Mouse (Mus musculus): Measurements from ENCODE around the gene Wdr20rt. TPM values are rescaled to one million over a fixed set of nuclear protein-coding genes. Genes with fewer than 3 reads are reported as not detected.
"Not testable (repeated sequence)": the region's sequence is repeated elsewhere in the genome, so short reads cannot be mapped to it uniquely, and the experiment has no call there.

The Wdr20rt gene
- not detected in 2 replicates for total RNA-seq (2015)
- not detected in 2 replicates for total RNA-seq (2017)

DNA sequence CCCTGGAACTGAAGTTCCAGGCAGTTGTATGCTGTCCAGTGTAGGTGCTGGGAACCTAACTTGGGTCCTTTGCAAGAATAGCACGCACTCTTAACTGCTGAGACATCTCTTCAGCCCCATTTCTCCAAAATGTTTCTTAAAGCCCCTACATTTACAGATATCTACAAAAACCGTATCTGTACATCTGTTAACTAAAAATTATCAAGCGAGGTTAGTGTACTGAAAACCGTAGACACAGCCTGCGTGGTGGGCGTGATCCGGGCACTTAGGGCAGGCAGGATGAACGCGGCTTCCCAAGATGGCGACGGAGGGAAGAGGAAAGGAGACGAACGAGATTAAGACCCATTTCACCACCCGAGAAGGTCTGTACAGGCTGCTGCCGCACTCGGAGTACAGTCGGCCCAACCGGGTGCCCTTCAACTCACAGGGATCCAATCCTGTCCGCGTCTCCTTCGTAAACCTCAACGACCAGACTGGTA is at the start of gene Wdr20rt:
TSS of gene Wdr20rt (plus strand) at position 51 of the 479 bp plus-strand sequence.
- no peak for ATAC-seq (ENCODE audit: poor library complexity, severe bottlenecking)

DNA sequence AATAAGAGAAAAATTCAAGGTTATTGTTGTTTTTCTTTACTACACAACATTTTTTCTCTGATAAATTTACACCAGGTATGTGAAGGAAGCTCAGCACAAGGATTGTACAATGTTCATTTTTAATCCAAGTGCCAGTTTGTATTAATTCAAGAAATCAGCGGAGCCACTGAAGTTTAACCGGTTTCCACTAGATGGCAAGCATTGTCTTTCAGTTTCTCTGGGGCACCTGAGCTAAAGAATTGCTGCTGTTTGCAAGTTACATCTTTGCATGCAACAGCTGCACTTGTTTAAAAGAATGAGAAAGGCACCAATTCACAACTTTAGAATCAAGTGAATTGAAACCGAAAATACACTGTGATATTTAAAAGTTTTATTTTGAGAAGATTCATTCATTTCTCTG is 38.0 kb upstream of the Wdr20rt start:
- no peak for ATAC-seq (ENCODE audit: poor library complexity, severe bottlenecking)

DNA sequence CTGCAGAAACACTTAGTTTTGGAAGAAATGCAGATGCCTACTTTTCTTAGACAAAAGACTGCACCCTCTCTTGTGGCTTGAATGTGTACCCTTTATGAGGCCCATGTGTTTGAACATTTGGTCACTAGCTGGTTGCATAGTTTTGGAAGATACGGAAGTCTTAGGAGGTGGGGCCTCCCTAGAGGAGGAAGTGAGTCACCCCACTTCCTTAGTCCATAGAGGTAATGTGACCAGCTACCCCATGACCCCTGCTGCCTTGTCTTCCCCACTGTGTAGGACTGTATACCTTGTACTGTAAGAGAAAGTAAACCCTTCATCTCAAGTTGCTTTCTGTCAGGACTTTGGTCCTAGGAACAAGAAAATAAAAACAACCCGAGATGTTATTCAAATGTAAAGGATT is 36.1 kb upstream of the Wdr20rt start:
- ATAC-seq (ENCODE audit: poor library complexity, severe bottlenecking): peak; percentile 57

DNA sequence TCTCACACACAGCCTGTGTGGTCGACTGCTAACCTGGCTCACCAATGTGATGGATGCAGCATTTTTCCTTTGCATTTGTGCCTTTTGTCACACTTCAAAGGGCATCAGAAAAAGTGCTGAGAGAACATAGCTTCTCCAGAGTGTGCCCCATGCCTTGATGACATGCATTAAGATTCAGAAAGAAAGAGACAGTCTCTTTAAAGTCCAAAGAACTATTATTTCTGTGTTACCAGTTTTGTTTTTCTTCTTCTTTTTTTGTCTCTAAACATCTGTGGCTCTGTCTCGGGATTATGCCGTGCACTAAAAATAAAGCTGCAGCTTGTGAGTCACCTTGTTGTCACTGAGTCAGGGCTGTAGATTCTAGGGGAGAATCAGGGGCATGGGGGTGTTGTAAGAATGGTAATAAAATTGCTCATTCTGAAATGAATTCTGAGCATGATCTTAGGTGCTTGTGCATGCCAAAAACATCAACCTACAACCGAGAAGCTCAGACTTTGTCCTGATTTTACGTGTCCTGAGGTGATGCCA is 31.2 kb upstream of the Wdr20rt start:
- no peak for ATAC-seq (ENCODE audit: poor library complexity, severe bottlenecking)

DNA sequence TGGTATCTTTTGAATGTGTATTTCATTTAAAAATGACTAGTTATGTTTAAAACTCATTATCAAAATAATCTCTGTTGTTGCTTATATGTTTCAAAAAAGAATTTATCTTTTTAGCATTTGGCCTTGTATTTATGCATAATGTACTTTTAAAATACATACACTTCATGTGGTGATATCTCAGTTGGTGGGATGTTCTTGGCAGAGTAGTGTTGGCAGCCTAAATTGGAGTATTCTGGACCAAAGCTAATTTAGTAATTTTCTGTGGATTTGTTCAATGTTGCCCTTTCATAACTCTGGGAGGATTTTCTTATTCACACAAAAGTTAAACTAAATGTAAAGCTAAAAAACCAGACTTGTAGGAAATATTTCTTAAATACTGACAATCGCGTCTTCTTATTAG is 23.5 kb upstream of the Wdr20rt start:
- no peak for ATAC-seq (ENCODE audit: poor library complexity, severe bottlenecking)

DNA sequence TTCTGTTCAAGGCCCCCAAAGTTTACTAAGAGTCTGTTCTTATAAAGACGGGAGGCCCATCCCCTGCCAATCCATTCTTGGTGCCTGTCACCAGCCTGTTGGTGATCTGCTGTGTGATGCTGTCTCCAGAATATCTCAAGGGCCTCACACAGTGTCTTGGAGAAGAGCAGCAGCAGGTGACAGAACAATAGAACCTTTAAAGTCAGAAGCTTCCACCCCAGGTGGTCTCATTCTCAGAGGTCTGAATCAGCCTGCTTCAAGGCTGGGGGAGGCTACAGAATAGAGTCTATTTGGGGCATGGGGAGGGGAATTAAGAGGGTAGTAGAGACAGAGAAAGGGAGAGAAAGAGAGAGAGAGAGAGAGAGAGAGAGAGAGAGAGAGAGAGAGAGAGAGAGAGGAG is 18.9 kb upstream of the Wdr20rt start:
- ATAC-seq (ENCODE audit: poor library complexity, severe bottlenecking): no peak

DNA sequence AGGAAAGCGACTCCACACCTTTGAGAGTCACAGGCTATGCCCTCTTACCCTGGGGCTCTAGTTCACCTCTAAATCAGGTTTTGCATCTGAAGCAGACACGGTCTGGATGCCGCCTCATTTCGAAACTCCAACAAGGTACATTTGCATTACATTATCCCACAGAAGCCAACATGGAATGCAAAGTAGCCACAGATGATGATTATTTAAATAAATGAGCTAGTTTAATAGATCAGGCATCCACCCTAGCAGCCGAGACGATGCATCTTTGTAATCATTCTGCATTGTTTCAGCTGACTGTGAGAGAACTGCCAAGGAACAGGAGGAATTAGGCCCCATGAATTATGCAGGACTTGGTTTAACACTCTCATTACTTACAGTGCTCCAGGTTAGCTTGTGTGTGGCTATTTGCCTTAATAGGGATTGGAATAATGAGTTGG is 8.9 kb upstream of the Wdr20rt start:
- ATAC-seq (ENCODE audit: poor library complexity, severe bottlenecking): no peak

DNA sequence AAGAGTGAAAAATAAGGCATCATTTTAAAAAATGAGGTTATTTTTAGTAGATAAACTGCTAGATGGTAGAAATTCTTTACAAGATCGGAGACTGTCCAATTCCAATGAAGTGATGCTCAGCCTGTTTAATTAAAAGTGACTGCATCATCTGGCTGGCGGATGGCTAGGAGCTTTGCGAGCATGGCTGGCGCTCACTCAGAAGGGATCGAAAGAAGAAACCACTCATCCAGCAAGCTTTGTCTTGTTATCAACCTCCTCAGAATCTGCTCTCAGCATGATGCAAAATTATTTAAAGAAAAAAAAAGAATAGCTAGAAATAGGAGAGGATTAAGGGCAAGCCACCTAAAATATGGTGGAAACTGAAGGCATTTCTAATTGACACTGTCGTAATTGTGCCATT is 3.3 kb downstream of the Wdr20rt start:
- no peak for ATAC-seq (ENCODE audit: poor library complexity, severe bottlenecking)

DNA sequence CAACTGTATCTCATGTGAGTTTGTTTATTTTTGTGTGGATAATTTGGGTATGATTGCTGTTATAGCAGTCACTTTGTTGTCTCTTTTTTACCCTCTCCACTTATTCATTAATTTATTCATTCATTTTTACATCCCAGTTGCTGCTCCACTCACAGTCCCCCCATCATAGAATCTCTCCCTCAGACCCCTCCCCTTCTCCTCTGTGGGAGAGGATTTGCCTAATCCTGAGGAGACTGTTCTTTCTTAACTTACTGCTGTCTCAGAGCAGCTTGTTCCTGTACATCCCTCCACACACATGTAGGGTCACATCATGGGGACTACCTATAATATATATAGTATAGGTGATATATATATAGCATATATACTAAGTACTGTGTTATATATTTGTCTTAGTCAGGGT is 3.7 kb downstream of the Wdr20rt start:
- no peak for ATAC-seq (ENCODE audit: poor library complexity, severe bottlenecking)

DNA sequence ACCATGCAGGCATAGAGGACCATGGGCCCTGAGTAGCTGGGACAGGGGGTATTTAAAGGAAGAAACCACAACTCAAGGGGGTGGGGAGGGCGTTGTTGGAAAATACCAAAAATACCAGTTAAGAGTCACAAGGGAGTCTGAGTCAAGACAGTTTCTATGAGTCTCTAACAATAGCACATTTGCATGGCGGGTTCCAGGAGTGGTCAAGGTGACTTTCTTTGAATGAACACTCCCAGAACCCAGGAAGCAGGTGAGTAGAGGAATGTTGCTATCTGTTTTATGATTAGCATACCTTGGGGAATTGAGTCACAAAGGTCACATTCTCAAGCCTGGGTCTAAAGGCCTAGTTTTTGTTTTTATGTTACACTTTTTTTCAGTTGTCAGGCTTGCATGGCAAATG is 7.5 kb downstream of the Wdr20rt start:
- not testable (repeated sequence) for ATAC-seq (ENCODE audit: poor library complexity, severe bottlenecking)

DNA sequence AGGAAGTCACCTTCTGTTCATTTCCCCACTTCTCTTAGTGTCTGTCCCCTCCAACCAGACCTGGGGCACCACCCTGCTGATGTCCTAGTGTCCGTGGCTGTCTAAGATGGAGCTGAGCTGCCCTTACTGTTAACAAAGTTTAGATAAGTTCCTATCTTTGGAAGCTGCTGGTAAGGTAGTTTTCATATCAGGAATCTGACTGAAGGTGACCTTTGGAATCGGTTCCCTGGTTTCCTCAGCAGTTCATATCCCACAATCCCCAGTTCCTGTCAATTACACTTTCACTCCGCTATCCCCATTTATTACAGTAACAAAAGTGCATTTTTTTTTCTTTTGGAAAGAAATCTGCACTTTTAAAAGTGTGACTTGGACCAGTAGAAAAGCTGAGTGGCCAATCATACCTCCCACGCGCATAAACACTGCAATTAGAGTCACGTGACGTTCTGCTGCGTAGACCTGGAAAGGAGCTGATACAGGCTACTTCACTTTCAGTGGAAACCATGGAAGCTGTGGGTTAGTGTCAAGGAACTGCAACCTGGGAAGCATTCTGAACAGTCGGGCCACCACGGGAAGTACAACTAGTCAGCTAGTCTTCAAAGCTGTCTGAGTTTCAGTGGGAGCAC is 24.9 kb downstream of the Wdr20rt start:
- no peak for ATAC-seq (ENCODE audit: poor library complexity, severe bottlenecking)

DNA sequence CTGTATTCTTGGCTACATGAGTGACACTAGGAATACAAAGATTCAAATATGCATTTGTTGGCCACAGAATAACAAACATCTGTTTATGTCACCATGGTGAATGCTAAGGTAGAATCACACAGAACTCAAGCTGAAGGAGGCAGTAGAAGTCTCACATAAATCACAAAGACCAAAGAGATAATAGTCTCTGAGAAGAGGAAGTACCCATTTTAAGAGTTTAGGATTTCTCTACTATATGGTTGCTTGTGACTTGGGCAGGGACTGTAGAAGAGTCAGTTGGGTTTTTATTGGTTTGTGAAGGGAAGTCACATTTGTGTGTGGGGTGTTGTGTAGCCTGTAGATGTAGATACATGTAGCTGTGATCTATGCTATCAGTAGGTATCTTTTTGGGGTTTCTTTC is 31.6 kb downstream of the Wdr20rt start:
- ATAC-seq (ENCODE audit: poor library complexity, severe bottlenecking): no peak

DNA sequence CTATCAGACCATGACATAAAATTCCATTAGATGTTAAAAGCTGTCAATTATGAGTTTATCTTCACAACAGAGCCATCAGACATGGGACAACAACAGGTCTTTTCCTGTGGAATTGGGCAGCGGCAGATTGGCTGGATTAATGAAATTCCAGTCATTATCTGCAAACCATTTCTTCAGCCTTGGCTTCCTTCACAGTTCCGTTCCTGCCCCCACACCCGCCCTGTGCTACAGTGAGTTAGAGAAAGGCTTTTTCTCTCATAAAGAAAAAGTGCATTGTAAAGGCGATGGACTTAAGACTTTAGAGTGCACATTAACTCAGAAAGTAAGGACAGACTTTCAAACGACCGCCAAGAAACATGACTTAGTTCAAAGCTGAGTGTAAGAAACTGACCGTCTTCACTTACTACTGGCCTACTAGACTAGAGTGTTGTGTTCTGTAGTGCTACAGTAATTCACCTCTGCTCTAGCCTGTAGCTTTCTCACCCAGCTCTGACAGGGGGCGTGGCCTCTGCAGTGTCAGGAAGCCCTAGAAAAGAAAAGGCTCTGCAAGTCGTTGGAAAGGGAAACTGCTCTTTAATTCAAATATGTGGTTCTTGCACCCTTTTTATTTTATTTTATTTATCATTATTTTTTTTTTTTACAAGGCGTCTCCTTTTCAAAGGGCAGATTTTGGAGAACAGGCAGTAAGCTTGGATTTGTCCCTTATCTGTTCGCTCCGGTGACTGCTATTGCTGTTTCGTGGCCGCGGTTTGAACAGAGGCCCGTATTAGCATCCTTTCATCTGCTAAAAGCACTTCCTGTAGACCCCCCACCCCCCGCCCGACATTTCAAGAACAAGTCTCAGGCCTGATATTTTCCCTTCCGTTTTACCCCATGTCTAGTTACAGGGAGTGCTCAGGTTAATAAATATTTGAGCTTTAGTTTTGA is 33.2 kb downstream of the Wdr20rt start:
- peak; percentile 62; the same call in 1 of the 2 replicates for ATAC-seq (ENCODE audit: poor library complexity, severe bottlenecking)

DNA sequence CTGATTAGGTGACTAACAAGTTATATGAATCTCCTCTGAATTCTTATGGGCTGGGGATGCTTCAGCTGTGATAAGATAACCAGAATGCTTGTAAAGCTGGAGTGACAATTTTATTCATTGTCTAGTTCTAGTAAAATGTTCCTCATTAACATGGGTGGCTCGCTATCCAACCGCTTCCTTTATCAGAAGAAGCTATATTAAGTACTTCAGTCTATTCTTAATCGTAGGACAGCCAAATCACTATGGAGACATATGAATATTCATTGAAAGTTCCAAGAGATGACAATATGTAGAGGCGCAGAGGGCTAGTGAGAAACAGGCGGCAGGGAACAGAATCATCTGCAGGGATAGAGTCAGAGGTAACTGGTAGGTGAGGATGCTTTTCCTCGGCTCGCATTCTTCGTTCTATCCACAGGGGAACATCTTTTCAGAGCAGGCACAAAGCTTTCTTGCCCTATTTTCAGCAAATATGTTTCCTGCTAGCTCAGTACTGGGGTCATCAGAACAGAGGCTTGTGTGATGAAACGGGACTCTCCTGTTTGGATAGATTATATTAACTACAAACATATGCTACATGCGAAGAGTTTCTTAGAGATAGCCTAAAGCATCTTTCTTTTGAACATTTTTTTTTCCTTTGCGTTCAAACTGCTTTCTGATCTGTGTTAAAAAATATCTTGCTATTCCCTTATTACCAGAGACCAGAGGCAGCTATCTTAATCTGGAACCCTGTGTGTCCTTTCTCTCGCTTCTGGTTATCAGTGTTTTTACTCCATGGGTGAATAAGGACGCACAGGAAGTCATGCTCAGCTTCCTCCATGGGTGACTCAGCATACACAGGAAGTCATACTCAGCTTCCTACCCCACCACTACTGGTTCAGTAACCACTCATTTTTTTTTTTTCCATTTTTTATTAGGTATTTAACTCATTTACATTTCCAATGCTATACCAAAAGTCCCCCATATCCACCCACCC is 34.1 kb downstream of the Wdr20rt start:
- ATAC-seq (ENCODE audit: poor library complexity, severe bottlenecking): no peak

DNA sequence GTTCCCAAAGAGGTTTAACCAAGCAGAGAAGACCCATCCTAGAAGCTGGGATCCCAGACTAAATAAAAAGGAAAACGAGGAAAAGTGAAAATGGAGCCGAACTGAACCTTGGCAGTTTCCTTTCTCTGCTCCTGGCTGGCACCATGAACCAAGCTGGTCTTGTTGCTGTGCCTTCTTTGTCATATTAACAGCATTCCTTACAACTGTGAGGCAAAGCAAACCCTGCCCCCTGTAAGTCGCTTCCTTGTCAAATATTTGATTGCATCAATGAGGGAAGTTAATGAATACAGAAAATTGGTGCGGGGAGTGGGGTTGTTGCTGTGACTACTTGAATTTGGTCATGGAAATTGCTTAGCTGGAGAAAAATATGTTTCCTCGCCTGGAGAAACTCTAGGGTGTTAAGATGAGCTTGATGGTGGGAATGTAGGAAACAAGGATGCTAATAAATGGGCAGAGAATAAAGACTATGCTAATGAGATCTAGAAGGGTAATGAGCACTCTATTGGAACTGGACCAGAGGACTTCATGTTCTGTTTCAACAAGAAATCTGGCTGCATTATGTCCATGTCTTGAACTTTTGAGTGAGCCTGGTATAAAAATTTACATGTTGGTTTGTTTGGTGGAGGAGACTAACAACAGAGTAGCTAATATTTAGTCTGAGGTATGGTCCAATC is 43.1 kb downstream of the Wdr20rt start:
- no peak for ATAC-seq (ENCODE audit: poor library complexity, severe bottlenecking)

DNA sequence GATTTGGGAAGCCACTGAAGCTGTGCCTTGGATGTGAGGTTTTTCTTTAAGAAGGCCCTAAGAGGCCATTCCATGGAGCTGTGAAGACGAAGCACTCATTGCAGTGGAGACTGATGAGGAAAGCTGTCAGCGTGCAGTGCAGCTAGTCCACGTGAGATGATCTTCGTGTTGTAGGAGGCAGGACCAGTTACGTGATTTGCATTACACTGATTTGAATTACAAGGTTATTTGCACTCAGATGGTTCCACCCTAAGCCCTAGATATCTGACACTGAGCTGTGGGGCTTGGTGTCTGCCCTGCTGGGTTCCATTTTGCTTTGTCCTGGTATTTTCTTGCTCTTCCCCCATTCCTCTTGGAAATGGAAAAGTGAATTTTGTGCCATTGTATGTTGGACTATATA is 44.1 kb downstream of the Wdr20rt start:
- ATAC-seq (ENCODE audit: poor library complexity, severe bottlenecking): no peak

DNA sequence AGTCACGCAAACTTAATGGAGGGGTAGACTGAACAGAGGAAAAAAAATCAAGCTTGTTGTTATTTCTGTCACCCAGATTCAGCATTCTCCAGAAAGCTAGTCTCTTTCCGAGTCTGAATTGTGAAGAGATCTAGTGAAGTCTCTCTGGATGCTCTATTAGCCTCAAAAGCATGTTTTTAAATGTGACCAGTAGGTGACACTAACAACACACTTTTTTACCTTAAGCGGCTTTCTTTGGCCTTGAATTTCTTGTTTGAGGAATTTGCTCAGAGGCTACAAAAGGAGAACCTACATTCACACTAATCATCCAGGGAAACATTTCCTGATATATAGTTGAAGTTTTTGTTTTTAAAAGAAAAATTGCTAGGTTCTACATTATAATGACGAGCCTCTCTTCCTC is 48.5 kb downstream of the Wdr20rt start:
- ATAC-seq (ENCODE audit: poor library complexity, severe bottlenecking): no peak

All from megakaryocyte, adult 5-6 weeks (primary cell).